Mouse (Mus musculus): ENCODE results near the gene Larp6. TPM values are rescaled to one million over a fixed set of nuclear protein-coding genes. Genes with fewer than 3 reads are reported as not detected.

Larp6 gene
- polyA plus RNA-seq (2012; rRNA removed) = 1.9 and 2.7 TPM in 2 replicates

GRCm38 (mm10) chr9:60712771-60713541 is at the start of gene Larp6:
Gene Larp6, plus strand, starts transcription at chr9:60712989.

GRCm38 (mm10) chr9:60687891-60688324 is 24.9 kb upstream of the Larp6 start, which contains the start of gene Lrrc49:
Gene Lrrc49, minus strand, starts transcription at chr9:60688158.

Other genes with a start within 250 kb of the Larp6 start
- 17.1 and 23.5 TPM in 2 replicates for gene Thsd4, start 190.9 kb upstream of the Larp6 start, polyA plus RNA-seq (2012; rRNA removed)
- gene Lrrc49, start 24.8 kb upstream of the Larp6 start, polyA plus RNA-seq (2012; rRNA removed) = 2.8 and 3.4 TPM in 2 replicates
- gene Uaca, start 81.6 kb downstream of the Larp6 start, polyA plus RNA-seq (2012; rRNA removed) = 11.6 and 13.6 TPM in 2 replicates

Measured in colon, adult 2 months (tissue).